Mouse (Mus musculus): ENCODE measurements around the gene Cisd3. TPM values are rescaled to one million over a fixed set of nuclear protein-coding genes. Genes with fewer than 3 reads are reported as not detected.

The Cisd3 gene
- polyA plus RNA-seq, 1 experiment from 2014 or later: 20.8 TPM

DNA sequence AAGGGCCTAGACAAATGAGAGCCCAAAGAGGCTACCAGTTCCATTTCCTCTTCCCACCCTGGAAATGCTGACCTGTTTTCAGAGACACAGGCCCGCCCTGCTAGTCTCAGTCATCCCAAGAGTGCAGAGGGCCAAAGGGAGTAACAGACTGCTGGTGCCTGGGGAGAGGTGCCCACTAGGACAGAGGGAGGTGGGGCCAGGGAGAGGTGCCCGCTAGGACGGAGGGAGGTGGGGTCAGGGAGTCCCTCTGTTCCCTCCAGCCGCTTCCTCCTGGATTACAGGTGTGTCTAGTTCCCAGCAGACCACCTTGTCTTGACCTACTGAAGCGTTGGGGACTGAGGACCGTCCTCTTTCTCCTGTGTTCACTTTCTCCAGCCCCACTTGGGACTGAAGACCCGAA is 860 bp upstream of the Cisd3 start:
- H3K36me3 ChIP-seq (ENCODE audit: control insufficient read depth, insufficient read depth, low read length): peaks cover 33% of the 10 kb centered on the region
- H3K9me3 ChIP-seq (ENCODE audit: control insufficient read depth, low read depth, low read length): no peaks in the 10 kb centered on the region
- H3K4me2 ChIP-seq (replicated peaks; ENCODE audit: low read depth, low read length): no peak overlapping the region
- no peaks in the 10 kb centered on the region for H3K27me3 ChIP-seq (ENCODE audit: control insufficient read depth, insufficient read depth, low read length)
- WGBS: 33% methylated on average over 7 of the region's 7 CpGs
- ATAC-seq (ENCODE audit: insufficient number of reproducible peaks, insufficient read depth, low FRiP score, low read depth): no peak
- no peak overlapping the region for H3K27ac ChIP-seq (ENCODE audit: low read length)
- no peak overlapping the region for H3K4me3 ChIP-seq (ENCODE audit: low read depth, low read length)
- H3K4me1 ChIP-seq (ENCODE audit: control insufficient read depth, insufficient read depth, low read length): peaks cover 4% of the 10 kb centered on the region; the same call in 1 of the 2 replicates
- H3K9ac ChIP-seq (replicated peaks; ENCODE audit: low read depth, low read length): no peak overlapping the region

DNA sequence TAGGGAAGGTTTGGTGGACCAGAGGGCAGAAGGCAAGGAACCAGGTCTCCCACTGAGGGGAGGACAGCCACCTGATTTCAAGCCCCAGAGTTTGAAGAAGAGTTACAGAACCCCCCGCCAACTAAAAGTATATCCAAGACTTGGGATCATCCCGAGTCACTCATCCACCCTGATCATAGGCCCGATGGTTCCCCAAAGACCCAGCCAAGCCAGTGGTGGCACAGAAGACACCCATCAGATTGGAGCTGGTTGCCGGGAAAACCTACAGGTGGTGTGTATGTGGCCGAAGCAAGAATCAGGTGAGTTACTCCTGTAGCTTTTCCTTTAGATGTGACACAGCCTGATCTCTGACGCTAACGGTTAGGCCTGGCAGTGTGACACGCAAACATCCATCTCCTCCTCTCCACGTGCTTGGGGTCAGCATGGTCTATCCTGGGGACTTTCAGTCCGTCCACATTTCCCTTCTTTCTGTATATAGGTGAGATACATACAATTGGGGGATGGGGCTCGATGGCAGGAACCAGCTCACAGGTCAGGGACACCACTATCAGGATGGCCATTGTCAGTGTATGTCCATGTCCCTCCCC is 789 bp downstream of the Cisd3 start:
- Histone ChIP-seq H3K27me3 (ENCODE audit: control insufficient read depth, insufficient read depth, low read length) (no peaks in the 10 kb centered on the region), H3K36me3 (ENCODE audit: control insufficient read depth, insufficient read depth, low read length) (peaks cover 37% of the 10 kb centered on the region), H3K4me2 (replicated peaks; ENCODE audit: low read depth, low read length) (peak overlapping the region; percentile 63), H3K9me3 (ENCODE audit: control insufficient read depth, low read depth, low read length) (no peaks in the 10 kb centered on the region), H3K27ac (ENCODE audit: low read length) (no peak overlapping the region), H3K4me3 (ENCODE audit: low read depth, low read length) (peak overlapping the region; percentile 30), H3K4me1 (ENCODE audit: control insufficient read depth, insufficient read depth, low read length) (peaks cover 4% of the 10 kb centered on the region; the same call in 1 of the 2 replicates), H3K9ac (replicated peaks; ENCODE audit: low read depth, low read length) (peak overlapping the region; percentile 43; the same call in 1 of the 2 replicates)
- no peak for ATAC-seq (ENCODE audit: insufficient number of reproducible peaks, insufficient read depth, low FRiP score, low read depth)
- 66% methylated on average over 11 of the region's 11 CpGs for WGBS

DNA sequence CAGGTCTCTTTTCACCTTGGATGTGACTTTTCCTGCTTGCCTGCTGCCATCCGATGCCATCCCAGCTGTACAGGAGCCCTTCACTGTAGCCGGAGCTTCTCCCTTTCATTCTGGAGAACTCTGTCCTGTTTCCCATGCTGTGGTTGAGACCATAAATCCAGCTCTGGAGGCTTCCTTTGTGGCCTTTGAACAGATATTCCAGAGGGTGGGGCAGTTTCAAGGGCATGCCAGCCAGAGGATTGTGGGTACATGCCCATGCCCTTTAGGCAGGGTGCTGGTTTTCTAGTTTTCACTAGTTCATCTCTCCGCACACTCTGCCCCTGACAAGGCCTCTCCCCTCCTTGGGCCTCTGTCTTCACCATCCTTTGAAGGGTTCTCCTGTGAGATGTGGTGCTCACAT is 1.4 kb downstream of the Cisd3 start:
- H3K9ac ChIP-seq (replicated peaks; ENCODE audit: low read depth, low read length): no peak overlapping the region
- no peak overlapping the region for H3K27ac ChIP-seq (ENCODE audit: low read length)
- H3K4me3 ChIP-seq (ENCODE audit: low read depth, low read length): no peak overlapping the region
- peaks cover 4% of the 10 kb centered on the region; the same call in 1 of the 2 replicates for H3K4me1 ChIP-seq (ENCODE audit: control insufficient read depth, insufficient read depth, low read length)
- peaks cover 37% of the 10 kb centered on the region for H3K36me3 ChIP-seq (ENCODE audit: control insufficient read depth, insufficient read depth, low read length)
- 89% methylated on average over 3 of the region's 3 CpGs for WGBS
- ATAC-seq (ENCODE audit: insufficient number of reproducible peaks, insufficient read depth, low FRiP score, low read depth): no peak
- no peaks in the 10 kb centered on the region for H3K9me3 ChIP-seq (ENCODE audit: control insufficient read depth, low read depth, low read length)
- no peaks in the 10 kb centered on the region for H3K27me3 ChIP-seq (ENCODE audit: control insufficient read depth, insufficient read depth, low read length)
- no peak overlapping the region for H3K4me2 ChIP-seq (replicated peaks; ENCODE audit: low read depth, low read length)

DNA sequence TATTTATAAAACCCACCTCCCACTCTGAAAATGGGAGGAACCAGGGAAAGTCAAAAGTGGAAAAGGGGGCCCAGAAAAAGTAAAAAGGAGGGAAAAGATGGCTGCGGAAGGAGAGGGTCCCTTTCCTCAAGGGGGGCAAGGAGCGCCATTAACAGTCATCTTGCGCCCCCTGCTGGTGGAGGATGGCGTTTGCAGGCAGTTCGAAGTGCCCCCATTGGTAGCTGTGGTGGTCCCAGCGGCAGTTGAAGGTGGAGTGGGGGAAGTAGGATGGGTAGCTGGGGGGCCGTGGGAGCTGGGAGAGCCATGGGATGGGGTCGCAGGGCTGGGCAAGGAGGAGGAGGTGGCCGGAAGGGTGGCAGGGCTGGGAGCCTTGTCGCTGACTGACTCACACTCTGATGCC is 4.2 kb downstream of the Cisd3 start:
- 30% methylated on average over 10 of the region's 10 CpGs for WGBS
- Histone ChIP-seq H3K27ac (ENCODE audit: low read length) (no peak overlapping the region), H3K4me3 (ENCODE audit: low read depth, low read length) (no peak overlapping the region), H3K4me1 (ENCODE audit: control insufficient read depth, insufficient read depth, low read length) (peaks cover 10% of the 10 kb centered on the region), H3K4me2 (replicated peaks; ENCODE audit: low read depth, low read length) (no peak overlapping the region), H3K9me3 (ENCODE audit: control insufficient read depth, low read depth, low read length) (no peaks in the 10 kb centered on the region), H3K27me3 (ENCODE audit: control insufficient read depth, insufficient read depth, low read length) (no peaks in the 10 kb centered on the region), H3K9ac (replicated peaks; ENCODE audit: low read depth, low read length) (no peak overlapping the region), H3K36me3 (ENCODE audit: control insufficient read depth, insufficient read depth, low read length) (peaks cover 48% of the 10 kb centered on the region)
- ATAC-seq (ENCODE audit: insufficient number of reproducible peaks, insufficient read depth, low FRiP score, low read depth): no peak

DNA sequence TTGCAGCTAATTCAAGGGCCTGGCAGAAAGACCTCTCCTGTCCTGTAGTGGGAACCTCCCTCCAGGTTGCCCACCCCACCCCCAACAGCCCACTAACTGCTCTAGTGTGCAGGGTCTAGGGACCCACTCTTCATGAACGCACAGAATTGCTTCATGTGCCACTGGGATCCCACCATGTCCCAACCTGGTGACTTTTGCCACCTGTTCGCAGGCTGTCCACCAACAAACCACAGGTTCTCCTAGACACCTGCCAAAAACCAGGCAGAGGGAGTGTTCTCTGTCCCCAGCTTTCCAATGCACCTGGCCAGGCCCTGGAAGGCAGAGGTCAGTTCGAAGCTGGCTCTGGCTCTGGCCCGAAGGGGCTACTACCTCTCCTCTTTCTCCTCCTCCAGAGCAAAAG is 8.8 kb downstream of the Cisd3 start:
- H3K36me3 ChIP-seq (ENCODE audit: control insufficient read depth, insufficient read depth, low read length): peaks cover 43% of the 10 kb centered on the region

DNA sequence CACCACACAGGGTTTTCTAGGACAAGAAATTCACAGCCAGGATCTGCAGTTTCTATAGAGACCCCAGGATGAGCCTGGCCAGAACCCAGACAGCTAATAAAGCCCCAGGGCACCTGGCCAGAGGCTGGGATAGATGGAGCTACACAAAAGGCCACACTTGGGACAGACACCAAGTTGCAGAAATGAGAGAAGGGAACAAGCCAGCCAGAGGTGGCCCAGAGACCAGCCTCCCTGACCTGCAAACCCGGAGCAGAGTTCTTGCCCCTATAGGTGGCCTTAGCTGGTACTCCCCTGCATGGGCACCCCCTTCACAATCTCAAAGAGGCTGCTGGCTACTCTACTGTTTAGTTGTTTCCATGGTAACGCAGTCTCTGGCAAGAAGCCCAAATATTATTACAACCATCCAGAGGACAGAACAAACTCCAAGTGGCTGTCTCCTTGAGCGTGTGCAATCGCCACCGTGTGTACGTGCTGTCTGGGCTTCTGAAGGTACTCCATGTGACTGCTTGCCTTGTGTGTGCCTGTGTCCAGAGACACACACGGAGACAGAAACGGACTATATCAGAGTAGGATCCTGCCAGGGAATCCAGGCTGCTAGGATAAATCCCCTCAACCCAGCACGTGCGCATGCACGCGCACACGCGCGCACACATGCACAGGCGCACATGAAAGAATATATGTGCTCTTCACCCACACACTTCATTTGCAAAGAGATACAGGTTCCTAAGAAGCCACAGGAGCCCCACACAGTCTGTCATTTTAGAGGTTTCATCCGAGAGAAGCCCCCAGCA is 9.5 kb downstream of the Cisd3 start:
- Histone ChIP-seq H3K27me3 (ENCODE audit: control insufficient read depth, insufficient read depth, low read length) (no peaks in the 10 kb centered on the region), H3K4me3 (ENCODE audit: low read depth, low read length) (no peak overlapping the region), H3K36me3 (ENCODE audit: control insufficient read depth, insufficient read depth, low read length) (peaks cover 36% of the 10 kb centered on the region), H3K4me1 (ENCODE audit: control insufficient read depth, insufficient read depth, low read length) (peaks cover 32% of the 10 kb centered on the region), H3K9me3 (ENCODE audit: control insufficient read depth, low read depth, low read length) (no peaks in the 10 kb centered on the region), H3K9ac (replicated peaks; ENCODE audit: low read depth, low read length) (no peak overlapping the region), H3K27ac (ENCODE audit: low read length) (peak overlapping the region; percentile 15; the same call in 1 of the 2 replicates), H3K4me2 (replicated peaks; ENCODE audit: low read depth, low read length) (peak overlapping the region; percentile 10; the same call in 1 of the 2 replicates)
- WGBS: 51% methylated on average over 17 of the region's 17 CpGs
- ATAC-seq (ENCODE audit: insufficient number of reproducible peaks, insufficient read depth, low FRiP score, low read depth): 0 out of 2 replicates have a peak, but pooled peaks have one; percentile 14

More for the DNA sequence above, 8.8 kb downstream of the Cisd3 start:
- 0 out of 2 replicates have a peak overlapping the region, but pooled peaks have one; percentile 22 for H3K27ac ChIP-seq (ENCODE audit: low read length)
- no peaks in the 10 kb centered on the region for H3K9me3 ChIP-seq (ENCODE audit: control insufficient read depth, low read depth, low read length)
- H3K4me1 ChIP-seq (ENCODE audit: control insufficient read depth, insufficient read depth, low read length): peaks cover 32% of the 10 kb centered on the region
- no peaks in the 10 kb centered on the region for H3K27me3 ChIP-seq (ENCODE audit: control insufficient read depth, insufficient read depth, low read length)
- H3K9ac ChIP-seq (replicated peaks; ENCODE audit: low read depth, low read length): no peak overlapping the region
- ATAC-seq (ENCODE audit: insufficient number of reproducible peaks, insufficient read depth, low FRiP score, low read depth): no peak
- WGBS: 80% methylated on average over 4 of the region's 4 CpGs
- H3K4me3 ChIP-seq (ENCODE audit: low read depth, low read length): no peak overlapping the region
- no peak overlapping the region for H3K4me2 ChIP-seq (replicated peaks; ENCODE audit: low read depth, low read length)

DNA sequence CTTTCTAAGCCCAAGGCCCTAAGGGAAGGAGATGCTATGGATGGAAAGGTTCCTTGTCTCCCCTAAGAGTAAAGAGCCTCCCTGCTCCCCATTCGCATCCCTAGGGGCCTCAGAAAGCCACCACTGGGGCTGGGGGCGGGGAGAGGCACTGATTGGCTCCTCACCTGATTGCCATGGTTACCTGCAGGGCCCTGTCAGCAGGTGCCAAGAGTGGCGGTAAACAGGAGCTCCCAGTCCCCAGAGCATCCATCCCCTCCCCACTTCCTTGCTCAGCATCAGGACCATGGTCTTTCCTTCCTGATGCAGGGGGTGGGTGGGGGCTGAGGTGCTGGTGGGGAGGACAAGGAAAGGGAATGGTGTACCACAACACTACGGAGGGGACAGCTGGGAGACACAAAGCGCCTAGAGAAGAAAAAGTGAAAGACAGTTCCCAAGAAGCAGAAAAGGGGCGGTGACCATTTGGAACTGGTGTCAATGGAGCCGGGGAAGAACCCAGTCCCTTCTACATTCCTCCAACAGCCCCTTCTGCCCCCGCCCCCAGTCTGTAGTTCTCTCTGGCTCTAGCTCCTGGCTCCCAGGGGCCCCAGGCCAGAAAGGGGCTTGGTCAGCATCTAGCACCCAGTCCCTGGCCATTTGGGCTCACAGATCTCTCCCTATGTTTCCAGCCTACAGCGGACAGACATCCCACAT is 10.2 kb downstream of the Cisd3 start:
- Histone ChIP-seq H3K4me2 (replicated peaks; ENCODE audit: low read depth, low read length) (peak overlapping the region; percentile 10; the same call in 1 of the 2 replicates), H3K4me1 (ENCODE audit: control insufficient read depth, insufficient read depth, low read length) (peaks cover 34% of the 10 kb centered on the region), H3K36me3 (ENCODE audit: control insufficient read depth, insufficient read depth, low read length) (peaks cover 28% of the 10 kb centered on the region), H3K4me3 (ENCODE audit: low read depth, low read length) (no peak overlapping the region), H3K9me3 (ENCODE audit: control insufficient read depth, low read depth, low read length) (no peaks in the 10 kb centered on the region), H3K27ac (ENCODE audit: low read length) (peak overlapping the region; percentile 15; the same call in 1 of the 2 replicates), H3K27me3 (ENCODE audit: control insufficient read depth, insufficient read depth, low read length) (no peaks in the 10 kb centered on the region), H3K9ac (replicated peaks; ENCODE audit: low read depth, low read length) (no peak overlapping the region)
- ATAC-seq (ENCODE audit: insufficient number of reproducible peaks, insufficient read depth, low FRiP score, low read depth): no peak
- 38% methylated on average over 9 of the region's 9 CpGs for WGBS

DNA sequence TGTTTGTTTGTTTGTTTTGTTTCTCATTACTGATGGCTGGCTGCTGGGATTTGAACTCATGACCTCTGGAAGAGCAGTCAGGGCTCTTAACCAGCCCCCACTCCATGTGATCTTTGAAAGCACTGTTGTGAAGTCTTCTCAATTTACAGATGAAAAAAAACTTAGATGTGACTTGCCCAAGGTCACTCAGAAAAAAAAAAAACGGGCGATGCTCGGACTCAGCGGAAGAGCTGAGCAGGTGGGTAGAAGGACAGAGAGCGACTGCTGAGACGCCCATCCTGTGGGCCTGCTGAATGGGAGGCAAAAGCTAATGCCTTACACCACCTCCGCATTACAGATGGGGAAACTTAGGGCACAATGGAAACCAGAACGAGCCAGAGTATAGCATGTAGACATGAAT is 11.0 kb downstream of the Cisd3 start:
- WGBS: 69% methylated on average over 8 of the region's 8 CpGs
- peaks cover 42% of the 10 kb centered on the region for H3K4me1 ChIP-seq (ENCODE audit: control insufficient read depth, insufficient read depth, low read length)
- H3K36me3 ChIP-seq (ENCODE audit: control insufficient read depth, insufficient read depth, low read length): peaks cover 20% of the 10 kb centered on the region
- no peaks in the 10 kb centered on the region for H3K9me3 ChIP-seq (ENCODE audit: control insufficient read depth, low read depth, low read length)
- no peak overlapping the region for H3K27ac ChIP-seq (ENCODE audit: low read length)
- H3K4me3 ChIP-seq (ENCODE audit: low read depth, low read length): no peak overlapping the region
- ATAC-seq (ENCODE audit: insufficient number of reproducible peaks, insufficient read depth, low FRiP score, low read depth): no peak
- no peak overlapping the region for H3K9ac ChIP-seq (replicated peaks; ENCODE audit: low read depth, low read length)
- H3K27me3 ChIP-seq (ENCODE audit: control insufficient read depth, insufficient read depth, low read length): no peaks in the 10 kb centered on the region
- no peak overlapping the region for H3K4me2 ChIP-seq (replicated peaks; ENCODE audit: low read depth, low read length)
